Mouse (Mus musculus): ENCODE data around the gene Arl6ip6. TPM values are rescaled to one million over a fixed set of nuclear protein-coding genes. Genes with fewer than 3 reads are reported as not detected.
A peak's percentile ranks its signal among the peaks of the same experiment; 100 is the strongest.

Arl6ip6 gene
- polyA plus RNA-seq (2015; fragmentation: Nextera tagmentation; extraction: Ambion mirVana): 54.0 and 59.5 TPM in 2 replicates

- Histone ChIP-seq H3K4me1 (peaks cover 22% of the 10 kb centered on the region), H3K36me3 (peaks cover 23% of the 10 kb centered on the region), H3K4me2 (replicated peaks) (peak within 1 kb of the TSS; percentile 79), H3K4me3 (peak within 1 kb of the TSS; percentile 91), H3K27ac (peak within 1 kb of the TSS; percentile 94), H3K9me3 (no peaks in the 10 kb centered on the region), H3K9ac (peak within 1 kb of the TSS; percentile 89), H3K27me3 (no peaks in the 10 kb centered on the region)
- WGBS: under 1% methylated on average over 78 of the region's 82 CpGs
- ATAC-seq (ENCODE audit: low FRiP score, low read depth): peak; percentile 92
These were observed at the start of gene Arl6ip6 for GRCm38 (mm10) chr2:53191523-53192220. Gene Arl6ip6 (plus strand): TSS chr2:53191726.

DNA sequence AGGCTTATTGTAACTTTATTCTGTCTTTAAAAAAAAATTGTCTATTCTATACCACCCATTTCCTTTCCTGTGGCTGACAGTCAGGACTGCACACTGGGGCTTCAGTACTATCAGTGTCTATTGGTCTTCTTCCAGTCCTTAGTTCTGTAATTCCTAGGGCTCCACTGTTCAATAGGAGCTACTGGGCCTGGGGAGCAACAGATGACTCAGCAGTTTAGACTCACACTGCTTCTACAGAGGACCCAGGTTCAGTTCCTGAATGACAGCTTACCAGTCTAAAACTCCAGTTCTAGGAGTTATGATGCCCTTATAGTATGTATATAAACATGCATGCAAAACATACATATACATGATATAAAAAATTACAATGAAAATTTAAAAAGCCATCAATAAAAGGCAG, 44.7 kb upstream of the Arl6ip6 start:
- Histone ChIP-seq H3K4me2 (replicated peaks) (no peak overlapping the region), H3K4me1 (no peaks in the 10 kb centered on the region), H3K9ac (no peak overlapping the region), H3K27ac (no peak overlapping the region), H3K36me3 (peaks cover 50% of the 10 kb centered on the region), H3K27me3 (no peaks in the 10 kb centered on the region), H3K4me3 (no peak overlapping the region), H3K9me3 (no peaks in the 10 kb centered on the region)
- ATAC-seq (ENCODE audit: low FRiP score, low read depth): no peak

DNA sequence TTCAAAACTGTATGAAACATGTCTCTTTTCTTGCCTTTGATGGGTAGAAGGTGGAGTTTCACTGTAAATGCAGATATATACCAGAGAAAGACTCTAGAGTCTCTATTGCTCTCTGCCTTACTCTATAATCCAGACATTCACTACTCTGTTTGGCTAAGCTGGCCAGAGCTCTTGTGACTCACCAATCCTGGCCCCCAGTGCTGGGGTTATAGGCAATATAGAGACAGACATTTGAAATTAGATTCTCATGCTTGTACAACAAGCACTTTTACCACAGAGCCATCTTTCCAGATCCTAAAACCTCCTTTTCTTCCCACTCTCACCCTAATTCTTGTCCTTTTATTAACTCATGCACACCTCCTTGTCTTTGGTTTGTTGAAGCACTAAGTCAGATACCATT, 17.6 kb upstream of the Arl6ip6 start:
- no peak overlapping the region for H3K9ac ChIP-seq
- H3K9me3 ChIP-seq: no peaks in the 10 kb centered on the region
- H3K4me3 ChIP-seq: no peak overlapping the region
- no peak for ATAC-seq (ENCODE audit: low FRiP score, low read depth)
- H3K4me2 ChIP-seq (replicated peaks): no peak overlapping the region
- no peak overlapping the region for H3K27ac ChIP-seq
- peaks cover 35% of the 10 kb centered on the region for H3K36me3 ChIP-seq
- no peaks in the 10 kb centered on the region for H3K4me1 ChIP-seq
- no peaks in the 10 kb centered on the region for H3K27me3 ChIP-seq

GRCm38 (mm10) chr2:53178966-53179365, 12.6 kb upstream of the Arl6ip6 start:
- WGBS: 88% methylated on average over 3 of the region's 3 CpGs
- peaks cover 23% of the 10 kb centered on the region for H3K36me3 ChIP-seq

DNA sequence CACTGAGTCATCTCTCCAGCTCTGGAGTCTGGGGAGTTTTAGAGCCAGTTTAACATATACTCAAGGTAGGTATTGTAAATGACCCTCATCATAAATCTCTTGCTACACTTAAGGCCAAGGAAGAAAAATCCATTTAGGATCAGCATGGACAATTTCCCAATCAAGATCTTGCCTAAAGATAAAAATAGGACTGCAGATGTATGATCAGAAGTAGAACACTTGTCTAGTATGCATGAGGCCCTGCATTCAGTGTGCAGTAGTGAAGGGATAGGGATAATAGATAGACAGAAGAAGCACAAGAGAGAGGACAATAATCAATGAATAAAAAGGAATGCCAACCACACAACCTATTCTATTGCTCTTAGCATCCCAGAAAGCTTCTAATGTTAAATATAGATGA, 11.7 kb upstream of the Arl6ip6 start:
- no peak overlapping the region for H3K4me3 ChIP-seq
- no peaks in the 10 kb centered on the region for H3K27me3 ChIP-seq
- no peaks in the 10 kb centered on the region for H3K9me3 ChIP-seq
- ATAC-seq (ENCODE audit: low FRiP score, low read depth): no peak
- 0 out of 2 replicates have a peak, but pooled peaks cover 4% of the 10 kb centered on the region for H3K4me1 ChIP-seq
- H3K9ac ChIP-seq: no peak overlapping the region
- no peak overlapping the region for H3K4me2 ChIP-seq (replicated peaks)
- peaks cover 17% of the 10 kb centered on the region for H3K36me3 ChIP-seq
- H3K27ac ChIP-seq: no peak overlapping the region

More at GRCm38 (mm10) chr2:53178966-53179365, 12.6 kb upstream of the Arl6ip6 start:
- H3K4me3 ChIP-seq: no peak overlapping the region
- H3K9me3 ChIP-seq: no peaks in the 10 kb centered on the region
- no peaks in the 10 kb centered on the region for H3K27me3 ChIP-seq
- no peak for ATAC-seq (ENCODE audit: low FRiP score, low read depth)
- 0 out of 2 replicates have a peak, but pooled peaks cover 4% of the 10 kb centered on the region for H3K4me1 ChIP-seq
- no peak overlapping the region for H3K4me2 ChIP-seq (replicated peaks)
- no peak overlapping the region for H3K27ac ChIP-seq
- no peak overlapping the region for H3K9ac ChIP-seq

DNA sequence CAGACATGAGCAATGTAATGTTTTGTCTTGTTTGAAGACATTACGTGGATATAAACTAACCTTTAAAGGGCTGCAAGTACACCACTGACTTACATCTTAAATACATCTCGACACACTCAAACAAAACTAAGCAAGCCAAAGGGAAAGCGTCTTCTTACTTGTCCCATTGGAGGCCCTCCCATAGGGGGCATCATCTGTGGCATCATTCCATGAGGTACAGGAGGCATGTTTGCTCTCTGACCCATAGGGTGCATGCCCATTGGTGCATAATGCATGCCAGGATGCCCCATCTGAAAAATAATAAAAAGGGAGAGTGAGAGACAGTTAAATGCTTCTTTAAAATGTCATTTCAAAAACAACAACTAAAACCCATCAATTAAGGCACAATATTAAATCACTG, 1.7 kb upstream of the Arl6ip6 start:
- Histone ChIP-seq H3K36me3 (peaks cover 10% of the 10 kb centered on the region), H3K4me3 (peak overlapping the region; percentile 91), H3K9me3 (no peaks in the 10 kb centered on the region), H3K9ac (peak overlapping the region; percentile 48; the same call in 1 of the 2 replicates), H3K27ac (no peak overlapping the region), H3K4me2 (replicated peaks) (peak overlapping the region; percentile 60), H3K27me3 (no peaks in the 10 kb centered on the region), H3K4me1 (peaks cover 22% of the 10 kb centered on the region)
- ATAC-seq (ENCODE audit: low FRiP score, low read depth): no peak
- WGBS: 74% methylated on average over 3 of the region's 3 CpGs

DNA sequence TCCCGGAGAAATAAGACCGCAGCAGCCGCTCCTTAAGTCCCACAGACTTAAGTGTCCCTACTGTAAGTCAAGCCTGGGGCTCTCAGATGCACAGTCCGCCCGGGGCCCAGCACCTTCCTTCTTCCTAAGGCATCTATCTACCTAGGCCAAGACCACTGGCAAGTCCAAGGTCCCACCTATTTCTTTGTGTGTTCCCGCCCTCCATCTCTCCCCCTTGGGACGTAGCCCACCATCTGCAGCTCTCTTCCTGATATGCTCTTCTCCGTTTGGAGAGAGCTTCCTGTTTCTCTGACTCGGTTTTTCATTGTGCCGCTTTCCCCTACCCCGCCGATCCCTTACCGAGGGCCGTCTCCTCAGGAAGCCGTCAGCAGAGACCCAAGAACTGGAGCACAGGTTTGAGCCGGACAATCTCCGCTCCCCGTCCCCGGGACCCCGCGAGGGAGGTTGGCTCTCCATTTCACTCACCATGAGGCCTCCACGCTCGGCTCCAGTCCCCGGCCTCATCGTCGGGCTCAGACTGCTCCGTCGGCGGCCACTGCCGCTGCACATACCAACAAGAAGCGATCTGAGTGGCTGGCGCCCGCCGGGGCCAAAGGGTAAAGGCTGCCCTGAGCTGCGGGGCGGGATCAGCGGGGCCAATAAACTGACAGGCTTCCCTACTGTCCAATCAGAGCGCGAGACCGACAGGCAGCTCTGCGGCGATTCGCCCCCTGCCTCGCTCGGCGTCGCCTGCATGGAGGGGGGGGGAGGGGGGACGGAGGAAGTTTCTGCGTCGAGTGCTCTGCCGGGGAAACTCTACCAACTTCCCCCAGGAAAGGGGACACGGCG, 628 bp upstream of the Arl6ip6 start, which contains the start of gene Prpf40a:
Gene Prpf40a (minus strand): TSS at position 601 of the 828 bp plus-strand sequence.
- 0% methylated on average over 44 of the region's 53 CpGs for WGBS
- peak within 1 kb of the TSS; percentile 91 for H3K4me3 ChIP-seq
- ATAC-seq (ENCODE audit: low FRiP score, low read depth): peak; percentile 97

DNA sequence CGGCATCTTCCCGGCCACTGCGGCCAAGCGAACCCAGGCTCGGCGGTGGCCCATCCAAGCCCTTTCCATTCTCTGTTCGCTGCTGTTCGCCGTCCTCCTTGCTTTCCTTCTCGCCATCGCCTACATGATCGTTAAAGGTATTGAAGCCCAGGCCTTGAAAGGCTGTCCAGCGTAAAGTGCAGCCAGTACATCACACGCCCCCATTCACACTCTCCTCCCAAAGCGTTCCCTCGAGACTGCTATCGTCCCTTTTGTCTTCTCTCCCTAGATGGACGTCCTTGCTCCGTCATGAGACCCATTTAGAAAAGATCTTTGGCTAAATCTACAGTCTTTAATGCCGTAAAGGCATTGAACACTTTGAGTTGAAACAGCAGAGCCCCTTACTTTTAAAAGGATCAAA, 860 bp downstream of the Arl6ip6 start:
- Histone ChIP-seq H3K27me3 (no peaks in the 10 kb centered on the region), H3K4me1 (peaks cover 22% of the 10 kb centered on the region), H3K9ac (peak overlapping the region; percentile 89), H3K36me3 (peaks cover 29% of the 10 kb centered on the region), H3K4me2 (replicated peaks) (peak overlapping the region; percentile 79), H3K27ac (peak overlapping the region; percentile 94), H3K9me3 (no peaks in the 10 kb centered on the region), H3K4me3 (peak overlapping the region; percentile 91)
- WGBS: under 1% methylated on average over 20 of the region's 20 CpGs
- no peak; the same call in 1 of the 2 replicates for ATAC-seq (ENCODE audit: low FRiP score, low read depth)

More for the DNA sequence above, 628 bp upstream of the Arl6ip6 start, which contains the start of gene Prpf40a:
- Histone ChIP-seq H3K4me1 (peaks cover 22% of the 10 kb centered on the region), H3K36me3 (peaks cover 17% of the 10 kb centered on the region), H3K27ac (peak within 1 kb of the TSS; percentile 94), H3K4me2 (replicated peaks) (peak within 1 kb of the TSS; percentile 79), H3K27me3 (no peaks in the 10 kb centered on the region), H3K9me3 (no peaks in the 10 kb centered on the region), H3K9ac (peak within 1 kb of the TSS; percentile 89)

- Histone ChIP-seq H3K27ac (no peak overlapping the region), H3K36me3 (peaks cover 33% of the 10 kb centered on the region), H3K4me1 (peaks cover 12% of the 10 kb centered on the region), H3K4me2 (replicated peaks) (no peak overlapping the region), H3K4me3 (no peak overlapping the region), H3K9me3 (no peaks in the 10 kb centered on the region), H3K27me3 (no peaks in the 10 kb centered on the region), H3K9ac (no peak overlapping the region)
- 91% methylated on average over 10 of the region's 10 CpGs for WGBS
- no peak for ATAC-seq (ENCODE audit: low FRiP score, low read depth)
These were observed 4.9 kb downstream of the Arl6ip6 start for GRCm38 (mm10) chr2:53196431-53196830.

GRCm38 (mm10) chr2:53199203-53199602, 7.7 kb downstream of the Arl6ip6 start:
- no peaks in the 10 kb centered on the region for H3K4me1 ChIP-seq
- no peaks in the 10 kb centered on the region for H3K27me3 ChIP-seq
- H3K4me2 ChIP-seq (replicated peaks): no peak overlapping the region
- H3K4me3 ChIP-seq: no peak overlapping the region
- peaks cover 33% of the 10 kb centered on the region for H3K36me3 ChIP-seq
- no peak overlapping the region for H3K27ac ChIP-seq
- no peak overlapping the region for H3K9ac ChIP-seq
- ATAC-seq (ENCODE audit: low FRiP score, low read depth): no peak
- H3K9me3 ChIP-seq: no peaks in the 10 kb centered on the region
- 61% methylated on average over 1 of the region's 1 CpGs for WGBS

- Histone ChIP-seq H3K9me3 (no peaks in the 10 kb centered on the region), H3K4me2 (replicated peaks) (no peak overlapping the region), H3K4me3 (no peak overlapping the region), H3K27me3 (no peaks in the 10 kb centered on the region), H3K27ac (no peak overlapping the region), H3K4me1 (no peaks in the 10 kb centered on the region), H3K9ac (no peak overlapping the region), H3K36me3 (peaks cover 29% of the 10 kb centered on the region)
- WGBS: 88% methylated on average over 4 of the region's 4 CpGs
- ATAC-seq (ENCODE audit: low FRiP score, low read depth): no peak
These were observed 8.8 kb downstream of the Arl6ip6 start for GRCm38 (mm10) chr2:53200164-53200885.

Data from limb, embryonic 13.5 days (tissue).